Mouse (Mus musculus) liver, embryonic 11.5 days (tissue): Measurements from ENCODE around the gene Crisp2. TPM values are rescaled to one million over a fixed set of nuclear protein-coding genes. Genes with fewer than 3 reads are reported as not detected.

Source experiments
- ATAC-seq: fragments of 200-750 bp; cut with Nextera tagmentation; replicated peaks from 2 replicates; pipeline ENCODE4 v1.8.0; 2017; ENCODE audit warnings: moderate number of reproducible peaks, mild to moderate bottlenecking, moderate TSS enrichment, moderate library complexity; ENCODE audit not compliant: low FRiP score
- DNase-seq: peaks from one replicate; pipeline ENCODE4 v3.0.0-alpha.2; 2017; ENCODE audit warnings: low spot score
- H3K27ac ChIP-seq: fragments of 300-500 bp; sonication (generic); 2 replicates; pipeline ENCODE4 v1.5.1; 2014; ENCODE audit warnings: mild to moderate bottlenecking, low read depth, low read length, control low read depth
- H3K27me3 ChIP-seq: fragments of 300-500 bp; sonication (generic); replicated peaks from 2 replicates; pipeline ENCODE4 v1.6.1; 2014; ENCODE audit warnings: low read length, mixed read lengths; ENCODE audit not compliant: control insufficient read depth, insufficient read depth
- H3K36me3 ChIP-seq: fragments of 300-500 bp; sonication (generic); 2 replicates; pipeline ENCODE4 v1.6.1; 2014; ENCODE audit warnings: mild to moderate bottlenecking, low read length, moderate library complexity, mixed read lengths; ENCODE audit not compliant: control insufficient read depth, insufficient read depth
- H3K4me1 ChIP-seq: fragments of 300-500 bp; sonication (generic); replicated peaks from 2 replicates; pipeline ENCODE4 v1.6.1; 2014; ENCODE audit warnings: low read length, mixed read lengths; ENCODE audit not compliant: control insufficient read depth, insufficient read depth
- H3K4me2 ChIP-seq: fragments of 300-500 bp; sonication (generic); 2 replicates; pipeline ENCODE4 v1.6.1; 2014; ENCODE audit warnings: mild to moderate bottlenecking, control low read depth, moderate library complexity
- H3K4me3 ChIP-seq: fragments of 300-500 bp; sonication (generic); 2 replicates; pipeline ENCODE4 v1.5.1; 2014; ENCODE audit warnings: low read depth, low read length, control low read depth
- H3K9ac ChIP-seq: fragments of 300-500 bp; sonication (generic); 2 replicates; pipeline ENCODE4 v1.6.1; 2014; ENCODE audit warnings: low read depth, low read length, control low read depth
- H3K9me3 ChIP-seq: fragments of 300-500 bp; sonication (generic); 2 replicates; pipeline ENCODE4 v1.6.1; 2016; ENCODE audit warnings: low read length, inconsistent platforms, mixed read lengths; ENCODE audit not compliant: control insufficient read depth
- WGBS: fragments of 180-500 bp; shearing (Covaris S2); extraction: QIAGEN DNeasy Blood & Tissue Kit; methylation state at CpG from one replicate; pipeline ENCODE4 v1.1.7; 2014; 5-methylcytosine and 5-hydroxymethylcytosine counted together
- polyA plus RNA-seq: library from polyadenylated mRNA; unstranded; fragments of >200 nt; fragmentation: Nextera tagmentation; extraction: Ambion mirVana; gene quantifications from 2 replicates; pipeline ENCODE4 v1.2.1, GENCODE M21; 2014

The Crisp2 gene
- polyA plus RNA-seq: 0.44 TPM in 2 replicates

DNA sequence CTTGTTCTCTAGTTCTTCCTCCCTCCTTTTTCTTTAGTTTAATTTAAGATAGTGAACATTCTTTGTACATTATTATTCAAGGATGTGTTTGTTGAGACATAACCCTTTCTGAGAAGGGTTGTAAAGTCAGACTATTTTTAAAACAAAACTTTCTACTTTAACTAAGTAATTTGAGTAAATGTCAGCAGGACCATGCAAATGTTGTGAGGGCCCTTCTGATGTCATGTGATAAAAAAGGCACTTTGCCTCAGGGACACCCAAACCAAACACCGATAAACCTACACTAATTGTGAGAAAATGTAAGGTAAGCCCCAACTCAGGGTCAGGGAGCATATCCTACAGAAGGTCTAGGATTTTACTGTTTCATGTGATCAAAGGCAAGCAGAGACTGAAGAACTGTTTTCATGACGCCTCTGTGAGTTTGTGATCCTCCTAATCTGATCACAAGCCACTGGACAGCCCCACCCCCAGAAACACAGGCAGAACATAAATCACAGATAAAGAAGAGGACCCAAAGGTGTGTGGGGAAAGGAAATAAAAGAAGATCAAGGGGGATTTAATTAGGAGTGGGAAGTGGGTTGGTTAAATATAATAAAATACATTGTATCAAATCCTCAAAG lies at the start of gene Crisp2:
Gene Crisp2, minus strand, starts transcription at position 51 of the 620 bp plus-strand sequence.
- H3K36me3 ChIP-seq: no peaks in the 10 kb centered on the region
- H3K4me2 ChIP-seq: peak within 1 kb of the TSS; percentile 69
- H3K9ac ChIP-seq: peak within 1 kb of the TSS; percentile 48
- no peaks in the 10 kb centered on the region for H3K27me3 ChIP-seq
- ATAC-seq: peak; percentile 65
- peak within 1 kb of the TSS; percentile 8; the same call in 1 of the 2 replicates for H3K4me3 ChIP-seq
- peak within 1 kb of the TSS; percentile 96 for H3K27ac ChIP-seq
- DNase-seq: no peak
- no peaks in the 10 kb centered on the region for H3K9me3 ChIP-seq
- 30% methylated on average over 2 of the region's 2 CpGs for WGBS
- H3K4me1 ChIP-seq: peaks cover 5% of the 10 kb centered on the region

GRCm38 (mm10) chr17:40855065-40855464 lies 48.3 kb upstream of the Crisp2 start:
- Histone ChIP-seq H3K27ac (no peak overlapping the region), H3K4me3 (no peak overlapping the region), H3K9me3 (no peaks in the 10 kb centered on the region), H3K27me3 (no peaks in the 10 kb centered on the region), H3K36me3 (no peaks in the 10 kb centered on the region), H3K4me1 (no peaks in the 10 kb centered on the region), H3K9ac (no peak overlapping the region), H3K4me2 (no peak overlapping the region)
- DNase-seq: no peak
- no peak for ATAC-seq

DNA sequence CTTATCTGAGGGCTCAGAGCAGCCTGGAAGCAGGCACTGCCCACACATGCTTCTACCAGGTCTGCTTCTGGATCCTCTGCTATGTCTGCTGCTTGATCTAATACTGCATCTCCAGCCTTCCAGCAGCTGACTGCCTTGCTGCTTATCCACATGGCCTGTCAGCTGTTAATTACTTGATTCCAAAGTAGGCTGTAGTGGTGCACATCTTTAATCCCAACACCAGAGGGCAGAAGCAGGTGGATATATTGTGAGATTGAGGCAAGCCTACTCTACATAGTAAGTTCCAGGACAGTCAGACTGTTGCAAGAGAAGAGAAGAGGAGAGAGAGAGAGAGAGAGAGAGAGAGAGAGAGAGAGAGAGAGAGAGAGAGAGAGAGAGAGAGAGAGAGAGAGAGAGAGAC lies 30.5 kb upstream of the Crisp2 start:
- Histone ChIP-seq H3K4me3 (no peak overlapping the region), H3K27ac (no peak overlapping the region), H3K4me1 (no peaks in the 10 kb centered on the region), H3K9me3 (no peaks in the 10 kb centered on the region), H3K36me3 (peaks cover 3% of the 10 kb centered on the region; the same call in 1 of the 2 replicates), H3K4me2 (no peak overlapping the region), H3K27me3 (no peaks in the 10 kb centered on the region), H3K9ac (no peak overlapping the region)
- ATAC-seq (no peak), DNase-seq (no peak)

DNA sequence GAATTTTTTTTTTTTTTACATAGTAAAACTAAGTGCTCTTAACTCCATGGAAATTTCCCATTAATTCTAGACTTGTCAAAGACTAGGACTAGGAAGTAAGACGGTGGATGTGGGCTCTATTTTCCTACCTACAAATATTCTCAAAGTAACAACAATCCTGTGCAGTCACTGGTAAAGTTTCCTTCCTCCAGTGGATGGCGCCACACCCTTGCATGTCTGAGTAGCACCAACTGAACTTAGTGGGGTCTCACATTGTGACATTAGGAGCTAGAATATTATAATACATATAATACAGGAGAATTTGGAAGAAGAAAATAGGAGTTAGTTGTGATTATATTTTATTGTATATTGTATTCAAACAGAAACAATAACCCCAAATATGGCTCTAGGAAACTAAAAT lies 25.1 kb upstream of the Crisp2 start:
- H3K27ac ChIP-seq: no peak overlapping the region
- no peaks in the 10 kb centered on the region for H3K4me1 ChIP-seq
- DNase-seq (no peak), ATAC-seq (no peak)
- no peak overlapping the region for H3K4me2 ChIP-seq
- no peaks in the 10 kb centered on the region for H3K9me3 ChIP-seq
- H3K9ac ChIP-seq: no peak overlapping the region
- no peaks in the 10 kb centered on the region for H3K27me3 ChIP-seq
- H3K4me3 ChIP-seq: no peak overlapping the region
- H3K36me3 ChIP-seq: peaks cover 5% of the 10 kb centered on the region; the same call in 1 of the 2 replicates
- WGBS: 41% methylated on average over 2 of the region's 2 CpGs

- DNase-seq: no peak
- Histone ChIP-seq H3K4me2 (no peak overlapping the region), H3K4me3 (no peak overlapping the region), H3K9me3 (no peaks in the 10 kb centered on the region), H3K4me1 (peaks cover 6% of the 10 kb centered on the region; the same call in 1 of the 2 replicates), H3K9ac (no peak overlapping the region), H3K27ac (no peak overlapping the region), H3K27me3 (no peaks in the 10 kb centered on the region), H3K36me3 (no peaks in the 10 kb centered on the region)
- ATAC-seq: peak; percentile 55
- 51% methylated on average over 8 of the region's 8 CpGs for WGBS
These were observed 17.7 kb upstream of the Crisp2 start for GRCm38 (mm10) chr17:40824549-40824948.

DNA sequence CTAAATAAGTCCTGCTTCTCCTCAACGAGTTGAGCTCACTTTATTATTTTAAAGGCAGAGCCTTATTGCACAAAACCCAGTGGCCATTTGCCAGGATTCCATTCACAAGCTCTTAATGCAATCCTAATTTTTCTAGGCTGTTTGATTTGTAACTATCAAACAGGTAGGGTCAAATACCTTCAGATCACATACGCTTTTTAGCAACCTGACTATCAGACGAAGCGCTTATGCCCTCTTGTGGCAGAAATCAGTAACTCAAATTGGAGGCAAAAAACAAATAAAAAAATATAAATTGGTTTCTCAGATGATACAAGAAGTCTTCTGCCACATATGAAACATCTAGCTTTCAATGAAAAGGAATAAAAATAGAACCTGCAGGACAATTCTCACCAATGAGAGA lies 17.0 kb upstream of the Crisp2 start:
- 27% methylated on average over 4 of the region's 4 CpGs for WGBS
- Histone ChIP-seq H3K4me3 (no peak overlapping the region), H3K9ac (no peak overlapping the region), H3K27me3 (no peaks in the 10 kb centered on the region), H3K4me2 (no peak overlapping the region), H3K4me1 (peaks cover 6% of the 10 kb centered on the region; the same call in 1 of the 2 replicates), H3K27ac (no peak overlapping the region), H3K36me3 (no peaks in the 10 kb centered on the region), H3K9me3 (no peaks in the 10 kb centered on the region)
- DNase-seq (no peak), ATAC-seq (no peak)

DNA sequence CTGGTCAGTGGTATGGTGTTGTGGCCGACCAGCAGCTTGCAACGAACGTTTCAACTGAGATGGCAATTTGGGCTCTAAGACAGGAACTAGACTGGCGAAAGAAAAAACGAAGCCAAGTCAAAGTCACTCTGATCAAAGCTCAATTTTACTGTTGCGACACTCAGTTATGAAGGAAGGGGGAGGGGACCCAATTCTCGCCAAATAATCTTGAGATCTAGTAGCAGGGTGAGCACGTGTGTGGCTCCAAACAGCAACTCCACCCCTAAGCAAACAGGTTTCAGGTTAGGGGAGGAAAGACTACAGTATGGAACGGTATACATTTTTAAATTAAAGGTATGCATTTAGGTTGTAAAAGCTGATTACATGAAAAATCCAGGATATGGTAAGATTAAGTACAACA lies 14.7 kb upstream of the Crisp2 start:
- no peak overlapping the region for H3K4me3 ChIP-seq

GRCm38 (mm10) chr17:40817340-40817943 lies 10.6 kb upstream of the Crisp2 start:
- peak overlapping the region; percentile 29 for H3K4me3 ChIP-seq
- ATAC-seq (peak; percentile 84), DNase-seq (no peak)
- peaks cover 6% of the 10 kb centered on the region; the same call in 1 of the 2 replicates for H3K4me1 ChIP-seq
- H3K27ac ChIP-seq: peak overlapping the region; percentile 81
- 44% methylated on average over 4 of the region's 4 CpGs for WGBS
- H3K4me2 ChIP-seq: peak overlapping the region; percentile 61
- no peaks in the 10 kb centered on the region for H3K9me3 ChIP-seq
- no peaks in the 10 kb centered on the region for H3K36me3 ChIP-seq
- H3K27me3 ChIP-seq: no peaks in the 10 kb centered on the region
- 0 out of 2 replicates have a peak overlapping the region, but pooled peaks have one; percentile 22 for H3K9ac ChIP-seq

More for the DNA sequence above, 14.7 kb upstream of the Crisp2 start:
- peak overlapping the region; percentile 40; the same call in 1 of the 2 replicates for H3K4me2 ChIP-seq
- no peaks in the 10 kb centered on the region for H3K27me3 ChIP-seq
- no peak overlapping the region for H3K9ac ChIP-seq
- ATAC-seq (no peak), DNase-seq (no peak)
- 57% methylated on average over 9 of the region's 9 CpGs for WGBS
- H3K27ac ChIP-seq: no peak overlapping the region
- no peaks in the 10 kb centered on the region for H3K9me3 ChIP-seq
- no peaks in the 10 kb centered on the region for H3K36me3 ChIP-seq
- H3K4me1 ChIP-seq: peaks cover 6% of the 10 kb centered on the region

DNA sequence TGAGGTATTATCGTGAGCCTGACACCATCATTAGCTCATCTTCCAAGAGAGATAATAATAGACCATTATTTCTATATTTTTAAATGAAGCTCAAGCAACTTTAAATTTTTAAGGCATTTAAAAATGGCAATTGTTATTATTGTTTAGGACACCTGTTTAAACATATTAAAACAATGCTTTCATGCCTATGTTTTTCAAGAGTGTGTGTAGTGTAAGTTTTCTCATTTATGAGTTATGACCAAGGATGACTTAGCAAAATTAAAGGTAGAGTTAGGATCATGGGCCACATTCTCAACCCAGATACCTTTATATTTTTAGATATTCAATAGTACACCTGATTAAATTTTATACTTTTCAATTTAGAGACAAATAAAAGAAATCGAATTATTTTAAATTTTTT lies 5.5 kb upstream of the Crisp2 start:
- Histone ChIP-seq H3K4me1 (peaks cover 5% of the 10 kb centered on the region), H3K4me2 (no peak overlapping the region), H3K27ac (no peak overlapping the region), H3K9me3 (no peaks in the 10 kb centered on the region), H3K36me3 (no peaks in the 10 kb centered on the region), H3K27me3 (no peaks in the 10 kb centered on the region), H3K9ac (no peak overlapping the region), H3K4me3 (no peak overlapping the region)
- ATAC-seq: no peak
- WGBS: 50% methylated on average over 2 of the region's 2 CpGs
- no peak for DNase-seq
